Mouse (Mus musculus): ENCODE data around the gene Smr3a. TPM values are rescaled to one million over a fixed set of nuclear protein-coding genes. Genes with fewer than 3 reads are reported as not detected.

The Smr3a gene
- total and polyA plus RNA-seq, 3 experiments, result not detected

Other genes starting within 250 kb of the Smr3a start
- not detected in 2 replicates for gene Csn1s2a, start 228.0 kb upstream of the Smr3a start, total RNA-seq (2012; rRNA removed)
- not detected for gene Csn1s2a, start 228.0 kb upstream of the Smr3a start, polyA plus RNA-seq (2012; ENCODE audit: insufficient read depth in 1 of 2, insufficient read length in 2 of 2, low read depth in 1 of 2, low replicate concordance in 2 of 2, missing spikeins in 1 of 2)
- not detected in 2 replicates for gene Csn1s2b, start 194.5 kb upstream of the Smr3a start, total RNA-seq (2012; rRNA removed)
- gene Csn1s2b, start 194.5 kb upstream of the Smr3a start, polyA plus RNA-seq (2012; ENCODE audit: insufficient read depth in 1 of 2, insufficient read length in 2 of 2, low read depth in 1 of 2, low replicate concordance in 2 of 2, missing spikeins in 1 of 2), result not detected
- not detected in 2 replicates for gene Prr27, start 176.9 kb upstream of the Smr3a start, total RNA-seq (2012; rRNA removed)
- gene Prr27, start 176.9 kb upstream of the Smr3a start, polyA plus RNA-seq (2012; ENCODE audit: insufficient read depth in 1 of 2, insufficient read length in 2 of 2, low read depth in 1 of 2, low replicate concordance in 2 of 2, missing spikeins in 1 of 2), result not detected
- not detected in 2 replicates for gene Odam, start 117.5 kb upstream of the Smr3a start, total RNA-seq (2012; rRNA removed)
- not detected for gene Odam, start 117.5 kb upstream of the Smr3a start, polyA plus RNA-seq (2012; ENCODE audit: insufficient read depth in 1 of 2, insufficient read length in 2 of 2, low read depth in 1 of 2, low replicate concordance in 2 of 2, missing spikeins in 1 of 2)
- not detected in 2 replicates for gene Csn3, start 77.0 kb upstream of the Smr3a start, total RNA-seq (2012; rRNA removed)
- not detected for gene Csn3, start 77.0 kb upstream of the Smr3a start, polyA plus RNA-seq (2012; ENCODE audit: insufficient read depth in 1 of 2, insufficient read length in 2 of 2, low read depth in 1 of 2, low replicate concordance in 2 of 2, missing spikeins in 1 of 2)
- not detected in 2 replicates for gene 2310003L06Rik, start 33.1 kb upstream of the Smr3a start, total RNA-seq (2012; rRNA removed)
- gene 2310003L06Rik, start 33.1 kb upstream of the Smr3a start, polyA plus RNA-seq (2012; ENCODE audit: insufficient read depth in 1 of 2, insufficient read length in 2 of 2, low read depth in 1 of 2, low replicate concordance in 2 of 2, missing spikeins in 1 of 2), result not detected
- gene Gm28434, start 33.0 kb upstream of the Smr3a start, total RNA-seq (2012; rRNA removed), result not detected in 2 replicates
- not detected for gene Gm28434, start 33.0 kb upstream of the Smr3a start, polyA plus RNA-seq (2012; ENCODE audit: insufficient read depth in 1 of 2, insufficient read length in 2 of 2, low read depth in 1 of 2, low replicate concordance in 2 of 2, missing spikeins in 1 of 2)
- not detected in 2 replicates for gene Cabs1, start 23.1 kb upstream of the Smr3a start, total RNA-seq (2012; rRNA removed)
- not detected for gene Cabs1, start 23.1 kb upstream of the Smr3a start, polyA plus RNA-seq (2012; ENCODE audit: insufficient read depth in 1 of 2, insufficient read length in 2 of 2, low read depth in 1 of 2, low replicate concordance in 2 of 2, missing spikeins in 1 of 2)
- not detected in 2 replicates for gene Smr2, start 84.0 kb downstream of the Smr3a start, total RNA-seq (2012; rRNA removed)
- not detected for gene Smr2, start 84.0 kb downstream of the Smr3a start, polyA plus RNA-seq (2012; ENCODE audit: insufficient read depth in 1 of 2, insufficient read length in 2 of 2, low read depth in 1 of 2, low replicate concordance in 2 of 2, missing spikeins in 1 of 2)
- gene Gm11116, start 109.0 kb downstream of the Smr3a start, total RNA-seq (2012; rRNA removed), result not detected in 2 replicates
- gene Gm11116, start 109.0 kb downstream of the Smr3a start, polyA plus RNA-seq (2012; ENCODE audit: insufficient read depth in 1 of 2, insufficient read length in 2 of 2, low read depth in 1 of 2, low replicate concordance in 2 of 2, missing spikeins in 1 of 2), result not detected
- gene Gm11115, start 151.6 kb downstream of the Smr3a start, total RNA-seq (2012; rRNA removed), result not detected in 2 replicates
- gene Gm11115, start 151.6 kb downstream of the Smr3a start, polyA plus RNA-seq (2012; ENCODE audit: insufficient read depth in 1 of 2, insufficient read length in 2 of 2, low read depth in 1 of 2, low replicate concordance in 2 of 2, missing spikeins in 1 of 2), result not detected

Data from MEL (cell line).